Mouse (Mus musculus) splenic B cell, adult 2 months (primary cell): ENCODE results near the gene Ncoa3.

Source experiments
- DNase-seq: peaks from one replicate; pipeline ENCODE4 v3.0.0-alpha.2; 2011; ENCODE audit warnings: low read depth, low spot score
- H3K27me3 ChIP-seq: 2 replicates; pipeline ENCODE4 v1.6.1; 2012; ENCODE audit warnings: mild to moderate bottlenecking, low read length, moderate library complexity, mixed read lengths; ENCODE audit not compliant: control insufficient read depth, poor library complexity, insufficient read depth, severe bottlenecking
- H3K36me3 ChIP-seq: 2 replicates; pipeline ENCODE4 v1.6.1; 2012; ENCODE audit warnings: mild to moderate bottlenecking, low read length, moderate library complexity, mixed read lengths; ENCODE audit not compliant: control insufficient read depth, poor library complexity, insufficient read depth, severe bottlenecking

Ncoa3 gene

DNA sequence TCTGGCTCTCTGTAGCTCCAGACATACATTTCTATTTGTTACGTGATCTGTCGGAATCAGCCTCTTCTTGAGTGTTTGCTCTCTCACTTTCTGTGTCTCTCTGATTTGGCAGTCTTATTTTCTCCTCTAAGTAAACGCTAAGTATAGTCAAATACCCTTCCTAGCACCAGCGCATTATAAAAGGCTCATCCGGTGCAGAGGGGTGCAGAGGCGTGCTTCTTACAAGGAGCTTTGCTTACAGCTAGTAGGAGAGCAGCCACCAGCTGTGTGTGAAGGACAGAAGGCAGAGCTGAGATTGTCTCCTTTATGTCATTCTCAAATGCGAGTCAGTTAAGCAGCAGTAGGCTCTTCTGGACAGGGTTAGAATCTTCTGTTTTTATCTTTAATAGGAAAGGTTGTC is 59.5 kb downstream of the Ncoa3 start:
- Histone ChIP-seq H3K27me3 (no peaks in the 10 kb centered on the region), H3K36me3 (peaks cover 24% of the 10 kb centered on the region)
- no peak for DNase-seq

DNA sequence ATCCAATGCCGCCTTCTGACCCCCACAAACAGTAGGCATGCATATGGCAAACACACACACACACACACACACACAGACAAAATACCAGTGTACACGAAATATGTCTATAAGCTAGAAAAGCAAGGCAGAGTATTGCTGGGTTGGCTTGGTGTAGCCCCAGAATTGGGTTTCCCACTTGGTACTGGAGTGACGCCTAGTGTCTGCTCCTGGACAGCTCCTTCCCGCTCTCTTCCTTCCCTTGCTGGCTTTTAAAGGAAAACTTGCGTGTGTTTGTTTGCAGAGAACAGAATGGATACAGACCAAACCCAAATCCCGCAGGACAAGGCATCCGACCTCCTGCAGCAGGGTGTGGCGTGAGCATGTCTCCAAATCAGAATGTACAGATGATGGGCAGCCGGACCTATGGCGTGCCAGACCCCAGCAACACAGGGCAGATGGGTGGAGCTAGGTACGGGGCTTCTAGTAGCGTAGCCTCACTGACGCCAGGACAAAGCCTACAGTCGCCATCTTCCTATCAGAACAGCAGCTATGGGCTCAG is 61.6 kb downstream of the Ncoa3 start:
- Histone ChIP-seq H3K27me3 (no peaks in the 10 kb centered on the region), H3K36me3 (peaks cover 20% of the 10 kb centered on the region)
- DNase-seq = no peak

- DNase-seq = peak; percentile 62
- H3K36me3 ChIP-seq = peaks cover 21% of the 10 kb centered on the region
- no peaks in the 10 kb centered on the region for H3K27me3 ChIP-seq
These were observed 67.4 kb downstream of the Ncoa3 start for GRCm38 (mm10) chr2:166059684-166060423.

DNA sequence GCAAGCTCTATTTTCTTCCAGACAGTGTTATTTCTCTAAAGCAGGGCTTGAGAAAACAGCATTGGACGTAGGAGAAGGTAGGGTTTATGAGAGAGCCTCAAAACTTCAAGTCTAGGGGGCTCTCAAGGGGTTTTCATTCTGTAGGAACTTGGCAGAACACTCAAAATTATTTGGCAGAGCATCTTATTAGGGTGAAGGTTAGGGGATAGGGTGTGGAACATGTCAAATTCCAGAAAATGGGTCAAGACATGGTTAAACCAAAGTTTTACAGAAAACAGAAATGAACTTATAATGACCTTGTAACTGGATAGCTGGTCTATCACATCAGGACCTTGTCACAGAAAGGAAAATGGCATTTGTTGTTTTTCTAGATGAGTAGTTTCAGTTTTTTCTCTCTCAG is 69.6 kb downstream of the Ncoa3 start:
- DNase-seq = no peak
- Histone ChIP-seq H3K36me3 (peaks cover 24% of the 10 kb centered on the region), H3K27me3 (no peaks in the 10 kb centered on the region)

DNA sequence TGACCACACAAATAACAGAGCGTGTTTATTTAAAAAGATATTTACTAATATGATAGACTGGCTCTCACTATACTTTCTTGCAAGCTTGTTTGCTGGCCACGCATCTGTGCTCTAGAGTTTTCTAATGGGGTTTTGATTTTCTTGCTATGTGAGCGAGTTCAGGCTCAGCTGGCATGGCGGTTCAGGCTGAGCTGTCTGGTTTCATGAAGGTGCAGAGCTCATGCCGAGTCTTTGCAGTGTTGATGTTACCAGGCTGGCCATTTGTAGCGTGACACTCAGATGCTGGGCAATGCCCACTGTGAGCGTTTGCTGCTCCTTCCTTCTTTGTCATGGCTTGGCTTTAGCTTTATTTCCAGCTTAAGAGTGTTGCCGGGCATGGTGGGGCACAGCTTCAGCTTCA is 70.0 kb downstream of the Ncoa3 start:
- Histone ChIP-seq H3K36me3 (peaks cover 22% of the 10 kb centered on the region), H3K27me3 (no peaks in the 10 kb centered on the region)
- DNase-seq = no peak

- H3K36me3 ChIP-seq = peaks cover 20% of the 10 kb centered on the region
- H3K27me3 ChIP-seq = no peaks in the 10 kb centered on the region
- DNase-seq = no peak
These were observed 74.0 kb downstream of the Ncoa3 start for GRCm38 (mm10) chr2:166066434-166066833.

DNA sequence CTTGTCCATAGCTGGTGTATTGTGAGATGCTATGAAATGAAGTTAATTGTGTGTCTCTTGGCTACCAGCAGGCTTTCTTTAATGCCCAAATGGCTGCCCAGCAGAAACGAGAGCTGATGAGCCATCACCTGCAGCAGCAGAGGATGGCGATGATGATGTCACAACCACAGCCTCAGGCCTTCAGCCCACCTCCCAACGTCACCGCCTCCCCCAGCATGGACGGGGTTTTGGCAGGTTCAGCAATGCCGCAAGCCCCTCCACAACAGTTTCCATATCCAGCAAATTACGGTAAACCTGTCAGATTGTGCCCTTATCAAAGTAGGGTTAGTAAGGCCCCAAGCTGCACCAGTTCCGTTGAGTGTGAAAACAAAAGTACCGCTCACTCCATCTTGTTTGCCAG is 75.8 kb downstream of the Ncoa3 start:
- no peak for DNase-seq

GRCm38 (mm10) chr2:166069164-166069563 is 76.7 kb downstream of the Ncoa3 start:
- Histone ChIP-seq H3K27me3 (no peaks in the 10 kb centered on the region), H3K36me3 (peaks cover 18% of the 10 kb centered on the region)
- DNase-seq = no peak

More for the DNA sequence above, 75.8 kb downstream of the Ncoa3 start:
- Histone ChIP-seq H3K27me3 (no peaks in the 10 kb centered on the region), H3K36me3 (peaks cover 20% of the 10 kb centered on the region)

GRCm38 (mm10) chr2:166069738-166070137 is 77.3 kb downstream of the Ncoa3 start:
- H3K36me3 ChIP-seq = peaks cover 18% of the 10 kb centered on the region
- H3K27me3 ChIP-seq = no peaks in the 10 kb centered on the region
- no peak for DNase-seq

GRCm38 (mm10) chr2:166071481-166071880 is 79.0 kb downstream of the Ncoa3 start:
- no peaks in the 10 kb centered on the region for H3K27me3 ChIP-seq
- DNase-seq = no peak
- peaks cover 16% of the 10 kb centered on the region for H3K36me3 ChIP-seq

DNA sequence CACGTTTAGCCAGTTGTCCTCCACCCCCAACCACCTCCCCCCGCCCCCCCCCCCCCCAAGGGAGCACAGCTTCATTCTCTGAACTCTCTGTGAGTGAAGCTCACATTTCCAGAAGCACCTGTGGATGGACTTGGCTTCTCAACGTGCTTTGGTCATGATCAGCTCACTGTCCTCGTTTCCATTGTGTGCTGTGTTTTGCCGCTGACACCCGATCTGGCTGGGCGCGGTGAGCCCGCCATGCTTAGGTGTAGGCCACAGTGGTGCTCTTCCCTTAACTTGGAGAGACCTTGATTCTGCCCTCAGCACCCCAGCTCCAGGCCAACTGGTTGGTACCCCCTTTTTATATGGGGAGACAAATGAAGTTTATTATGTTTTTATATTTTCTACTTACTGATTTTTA is 79.5 kb downstream of the Ncoa3 start:
- DNase-seq = no peak
- peaks cover 14% of the 10 kb centered on the region for H3K36me3 ChIP-seq
- no peaks in the 10 kb centered on the region for H3K27me3 ChIP-seq

DNA sequence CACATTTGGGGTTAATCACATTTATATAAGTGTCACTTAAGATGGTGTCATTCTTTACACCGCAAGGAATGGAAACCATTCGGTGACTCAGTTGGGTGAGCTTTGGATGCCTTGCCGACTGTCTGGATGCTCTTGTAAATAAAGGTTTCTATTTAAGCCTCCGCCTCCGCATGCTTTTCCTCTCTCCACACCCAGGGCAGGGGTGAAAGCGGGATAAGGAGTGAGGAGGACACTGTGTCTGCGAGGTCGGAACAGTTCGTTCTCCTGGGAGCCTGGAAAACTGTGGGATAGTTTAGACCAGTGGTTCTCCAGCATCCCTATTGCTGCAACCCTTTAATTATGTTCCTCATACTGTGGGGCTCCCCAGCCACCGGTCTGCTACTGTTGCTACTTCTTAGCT is 80.6 kb downstream of the Ncoa3 start:
- Histone ChIP-seq H3K36me3 (peaks cover 11% of the 10 kb centered on the region), H3K27me3 (no peaks in the 10 kb centered on the region)
- no peak for DNase-seq

GRCm38 (mm10) chr2:166074322-166074721 is 81.9 kb downstream of the Ncoa3 start:
- Histone ChIP-seq H3K27me3 (no peaks in the 10 kb centered on the region), H3K36me3 (peaks cover 11% of the 10 kb centered on the region)
- DNase-seq = no peak

DNA sequence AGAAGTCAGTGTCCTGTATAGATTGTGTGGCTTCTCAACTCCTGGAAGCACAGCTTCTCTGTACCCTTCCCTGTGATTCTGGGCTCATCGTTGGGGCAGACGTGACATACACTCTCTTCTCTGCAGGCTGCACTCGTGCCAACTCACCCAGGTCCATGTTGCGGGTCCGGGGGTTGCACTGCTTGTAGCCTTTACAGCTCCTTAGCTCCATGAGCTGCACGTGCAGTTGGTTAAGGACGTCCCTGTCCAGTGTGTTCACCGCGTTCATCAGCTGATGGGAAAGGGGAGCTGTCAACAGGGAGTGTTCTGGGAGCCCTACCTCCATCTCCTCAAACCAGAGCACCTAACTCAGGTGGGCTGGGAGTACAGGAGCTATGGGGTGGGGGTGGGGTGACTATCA is 84.9 kb downstream of the Ncoa3 start:
- H3K36me3 ChIP-seq = no peaks in the 10 kb centered on the region
- DNase-seq = no peak
- H3K27me3 ChIP-seq = no peaks in the 10 kb centered on the region

- Histone ChIP-seq H3K27me3 (no peaks in the 10 kb centered on the region), H3K36me3 (no peaks in the 10 kb centered on the region)
- no peak for DNase-seq
These were observed 86.8 kb downstream of the Ncoa3 start for GRCm38 (mm10) chr2:166079231-166079630.
